Mouse (Mus musculus): ENCODE measurements around the gene Gp1bb. TPM values are rescaled to one million over a fixed set of nuclear protein-coding genes. Genes with fewer than 3 reads are reported as not detected.

The Gp1bb gene
- total and polyA plus RNA-seq, 3 experiments = not detected

- Histone ChIP-seq H3K9me3 (replicated peaks; ENCODE audit: low read length) (peaks cover 38% of the 10 kb centered on the region), H3K79me2 (replicated peaks; ENCODE audit: control insufficient read depth, extremely low read depth, insufficient read depth, poor library complexity, severe bottlenecking) (no peaks in the 10 kb centered on the region), H3K27me3 (replicated peaks) (no peaks in the 10 kb centered on the region), H3K36me3 (replicated peaks in 1 of 2; ENCODE audit: control insufficient read depth in 1 of 2, insufficient read depth in 1 of 2, low read length in 1 of 2) (no peaks in the 10 kb centered on the region), H3K27ac (ENCODE audit: insufficient read depth, low read depth) (no peak overlapping the region), H3K4me2 (ENCODE audit: insufficient read depth, low read depth, poor library complexity, severe bottlenecking) (no peak overlapping the region), H3K9ac (ENCODE audit: insufficient read depth, low read depth) (no peak overlapping the region), H3K4me3 (replicated peaks in 1 of 3; ENCODE audit: low read depth in 2 of 3, low read length in 2 of 3, poor library complexity in 1 of 3) (no peak overlapping the region), H3K4me1 (ENCODE audit: control insufficient read depth in 1 of 2, insufficient read depth in 2 of 2) (peaks cover 0 to 5% of the 10 kb centered on the region in 2 experiments; a peak in 2 of 4 replicates)
- dilution Hi-C loops (cut with MboI; ENCODE audit: extremely low pct_ligation_motif_present, extremely low pct_unique_long_range_greater_than_20kb, low sequenced_read_pairs) = no loop called here
- no peak for TF ChIP-seq MEF2A (IDR thresholded peaks at IDR 0.05; ENCODE audit: borderline replicate concordance, low read depth, low read length)
- DNase-seq (ENCODE audit: extremely low read depth) = no peak
- in situ Hi-C loops (cut with MboI; ENCODE audit: low pct_ligation_motif_present, low pct_unique_long_range_greater_than_20kb, low sequenced_read_pairs) = no loop called here
Measured at GRCm38 (mm10) chr16:18581050-18581622, 41.1 kb downstream of the Gp1bb start.

GRCm38 (mm10) chr16:18580389-18580788 is 41.8 kb downstream of the Gp1bb start:
- Histone ChIP-seq H3K9ac (ENCODE audit: insufficient read depth, low read depth) (no peak overlapping the region), H3K4me1 (ENCODE audit: control insufficient read depth in 1 of 2, insufficient read depth in 2 of 2) (peaks cover 0 to 5% of the 10 kb centered on the region in 2 experiments; a peak in 2 of 4 replicates), H3K27me3 (replicated peaks) (no peaks in the 10 kb centered on the region), H3K4me3 (replicated peaks in 1 of 3; ENCODE audit: low read depth in 2 of 3, low read length in 2 of 3, poor library complexity in 1 of 3) (no peak overlapping the region), H3K27ac (ENCODE audit: insufficient read depth, low read depth) (no peak overlapping the region), H3K4me2 (ENCODE audit: insufficient read depth, low read depth, poor library complexity, severe bottlenecking) (no peak overlapping the region), H3K36me3 (replicated peaks in 1 of 2; ENCODE audit: control insufficient read depth in 1 of 2, insufficient read depth in 1 of 2, low read length in 1 of 2) (no peaks in the 10 kb centered on the region), H3K79me2 (replicated peaks; ENCODE audit: control insufficient read depth, extremely low read depth, insufficient read depth, poor library complexity, severe bottlenecking) (no peaks in the 10 kb centered on the region), H3K9me3 (replicated peaks; ENCODE audit: low read length) (peaks cover 30% of the 10 kb centered on the region)
- no peak for DNase-seq (ENCODE audit: extremely low read depth)
- dilution Hi-C loops (cut with MboI; ENCODE audit: extremely low pct_ligation_motif_present, extremely low pct_unique_long_range_greater_than_20kb, low sequenced_read_pairs) = no loop called here
- in situ Hi-C loops (cut with MboI; ENCODE audit: low pct_ligation_motif_present, low pct_unique_long_range_greater_than_20kb, low sequenced_read_pairs) = no loop called here
- TF ChIP-seq HCFC1 (IDR thresholded peaks at IDR 0.05; ENCODE audit: low read depth, low read length) (no peak), MAFK (IDR thresholded peaks at IDR 0.05; ENCODE audit: insufficient replicate concordance, low read length) (no peak), MEF2A (IDR thresholded peaks at IDR 0.05; ENCODE audit: borderline replicate concordance, low read depth, low read length) (no peak), ZNF384 (IDR thresholded peaks at IDR 0.05; ENCODE audit: low read depth, low read length) (no peak), ZC3H11A (IDR thresholded peaks at IDR 0.05; ENCODE audit: low read depth, low read length) (no peak), MYC (IDR thresholded peaks at IDR 0.05; ENCODE audit: low read depth, low read length) (no peak), UBTF (IDR thresholded peaks at IDR 0.05; ENCODE audit: low read depth, low read length) (no peak), ELF1 (IDR thresholded peaks at IDR 0.05; ENCODE audit: low read depth, low read length) (no peak), MAX (IDR thresholded peaks at IDR 0.05; ENCODE audit: low read length) (no peak), JUN (IDR thresholded peaks at IDR 0.05; ENCODE audit: insufficient read depth, low read depth, low read length) (no peak), NELFE (IDR thresholded peaks at IDR 0.05; ENCODE audit: low read depth, low read length) (no peak), CTCF (conservative IDR thresholded peaks at IDR 0.05 in 1 of 2, IDR thresholded peaks at IDR 0.05 in 1 of 2; ENCODE audit: low read depth in 2 of 2, low read length in 2 of 2) (no peak), MAZ (IDR thresholded peaks at IDR 0.05; ENCODE audit: low read depth, low read length) (no peak), CHD2 (IDR thresholded peaks at IDR 0.05; ENCODE audit: low read length) (no peak), JUND (conservative IDR thresholded peaks at IDR 0.05; ENCODE audit: low read depth, low read length) (no peak)

All from CH12.LX (cell line).